In the genomic region with DNA sequence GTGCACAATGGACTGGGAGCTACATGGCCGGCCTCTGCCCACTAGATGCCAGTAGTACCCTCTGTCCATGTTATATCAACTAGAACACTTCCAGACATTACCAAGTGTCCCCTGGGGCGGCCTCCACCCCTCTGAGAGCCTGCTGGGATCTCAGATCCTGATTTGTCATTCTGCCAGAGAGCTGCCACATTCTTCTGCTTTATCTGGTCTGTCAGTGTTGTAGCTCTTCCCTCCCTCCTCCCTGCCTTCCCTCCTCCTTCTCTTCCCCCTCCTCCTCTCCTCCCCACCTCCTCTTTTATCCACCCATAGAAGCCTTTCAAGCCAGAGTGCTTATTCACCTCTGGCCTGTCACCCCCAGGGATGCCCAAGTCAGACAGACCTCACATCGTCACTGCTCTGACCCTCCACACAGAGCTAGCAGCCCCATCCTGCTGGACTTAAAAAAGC, we compare ENCODE assay signal across 10 mouse cellular contexts.
DNase-seq lines count a peak whose midpoint lies in the region; ATAC-seq lines count a peak whose summit lies in the region.
"Had no signal": no experiment of that assay in that cellular context is flagged by ENCODE, and none has a peak within 500 bp of the region (broad histone marks: within the 10 kb centered on the region; RNA-seq: fewer than 3 reads in every experiment).

No protein-coding gene starts in this region.

- DNase-seq in kidney, postnatal 14 days = peak; percentile 1
- no peak for DNase-seq in kidney, postnatal 36 days
- DNase-seq in thymus, postnatal 10 days (ENCODE audit: low spot score in 2 of 2) = no peak
- no peak for DNase-seq in layer of hippocampus, adult 9-10 months (ENCODE audit: low spot score)
- DNase-seq in cerebellum, adult 8-10 months = no peak
- DNase-seq: kidney, adult 9 months had no signal

- no peaks in the 10 kb centered on the region for H3K27me3 ChIP-seq in hindbrain, embryonic 16.5 days (replicated peaks; ENCODE audit: control insufficient read depth, insufficient read depth, low read length)
- H3K27me3 ChIP-seq in neural tube, embryonic 13.5 days = no peaks in the 10 kb centered on the region
- H3K27me3 ChIP-seq: stomach, embryonic 15.5 days had no signal

- 2% methylated on average over 3 of the region's 3 CpGs for WGBS in hindbrain, embryonic 16.5 days
- 8% methylated on average over 3 of the region's 3 CpGs for WGBS in neural tube, embryonic 13.5 days

- H3K9me3 ChIP-seq in hindbrain, embryonic 16.5 days (ENCODE audit: control insufficient read depth, low read length) = no peaks in the 10 kb centered on the region; the same call in 1 of the 2 replicates
- H3K9me3 ChIP-seq in neural tube, embryonic 13.5 days = no peaks in the 10 kb centered on the region
- H3K9me3 ChIP-seq: stomach, embryonic 15.5 days had no signal

- no peak overlapping the region for H3K4me2 ChIP-seq in hindbrain, embryonic 16.5 days (ENCODE audit: low read length)
- H3K4me2 ChIP-seq in neural tube, embryonic 13.5 days = no peak overlapping the region
- H3K4me2 ChIP-seq: stomach, embryonic 15.5 days had no signal

- H3K4me3 ChIP-seq in hindbrain, embryonic 16.5 days (ENCODE audit: low read length) = no peak overlapping the region
- no peak overlapping the region for H3K4me3 ChIP-seq in neural tube, embryonic 13.5 days
- H3K4me3 ChIP-seq: stomach, embryonic 15.5 days had no signal

- peak; percentile 47 for ATAC-seq in erythroblast, adult 5-6 weeks (replicated peaks; ENCODE audit: low FRiP score, poor library complexity, severe bottlenecking)
- ATAC-seq in hindbrain, embryonic 16.5 days = peak; percentile 67
- ATAC-seq in neural tube, embryonic 13.5 days (ENCODE audit: low read depth) = peak; percentile 76

- no peak overlapping the region for H3K9ac ChIP-seq in hindbrain, embryonic 16.5 days (ENCODE audit: low read depth, low read length)
- no peak overlapping the region for H3K9ac ChIP-seq in neural tube, embryonic 13.5 days
- H3K9ac ChIP-seq: stomach, embryonic 15.5 days had no signal

- no peak overlapping the region for H3K27ac ChIP-seq in hindbrain, embryonic 16.5 days (ENCODE audit: low read depth, low read length)
- H3K27ac ChIP-seq in neural tube, embryonic 13.5 days (replicated peaks) = no peak overlapping the region
- H3K27ac ChIP-seq: stomach, embryonic 15.5 days had no signal

- no peaks in the 10 kb centered on the region for H3K36me3 ChIP-seq in hindbrain, embryonic 16.5 days (ENCODE audit: control insufficient read depth, insufficient read depth, low read length)
- no peaks in the 10 kb centered on the region for H3K36me3 ChIP-seq in neural tube, embryonic 13.5 days
- H3K36me3 ChIP-seq: stomach, embryonic 15.5 days had no signal

- H3K4me1 ChIP-seq in hindbrain, embryonic 16.5 days (ENCODE audit: control insufficient read depth, insufficient read depth, low read depth, low read length) = peaks cover 8% of the 10 kb centered on the region
- peaks cover 22% of the 10 kb centered on the region for H3K4me1 ChIP-seq in neural tube, embryonic 13.5 days (replicated peaks)
- H3K4me1 ChIP-seq: stomach, embryonic 15.5 days had no signal
